Mouse (Mus musculus) liver, adult 2 months (tissue): ENCODE data around the gene Vsig8.

Experiments used
- CTCF ChIP-seq: fragments of 200-500 bp; IDR thresholded peaks from 2 replicates; pipeline ENCODE4 v1.5.1; 2011; ENCODE audit warnings: low read depth, low read length, control low read depth
- POLR2A ChIP-seq: fragments of 200-500 bp; IDR thresholded peaks from 2 replicates; pipeline ENCODE4 v1.6.1; 2011; ENCODE audit warnings: low read length, control low read depth; ENCODE audit not compliant: insufficient read depth; ENCODE audit errors: extremely low read depth

DNA sequence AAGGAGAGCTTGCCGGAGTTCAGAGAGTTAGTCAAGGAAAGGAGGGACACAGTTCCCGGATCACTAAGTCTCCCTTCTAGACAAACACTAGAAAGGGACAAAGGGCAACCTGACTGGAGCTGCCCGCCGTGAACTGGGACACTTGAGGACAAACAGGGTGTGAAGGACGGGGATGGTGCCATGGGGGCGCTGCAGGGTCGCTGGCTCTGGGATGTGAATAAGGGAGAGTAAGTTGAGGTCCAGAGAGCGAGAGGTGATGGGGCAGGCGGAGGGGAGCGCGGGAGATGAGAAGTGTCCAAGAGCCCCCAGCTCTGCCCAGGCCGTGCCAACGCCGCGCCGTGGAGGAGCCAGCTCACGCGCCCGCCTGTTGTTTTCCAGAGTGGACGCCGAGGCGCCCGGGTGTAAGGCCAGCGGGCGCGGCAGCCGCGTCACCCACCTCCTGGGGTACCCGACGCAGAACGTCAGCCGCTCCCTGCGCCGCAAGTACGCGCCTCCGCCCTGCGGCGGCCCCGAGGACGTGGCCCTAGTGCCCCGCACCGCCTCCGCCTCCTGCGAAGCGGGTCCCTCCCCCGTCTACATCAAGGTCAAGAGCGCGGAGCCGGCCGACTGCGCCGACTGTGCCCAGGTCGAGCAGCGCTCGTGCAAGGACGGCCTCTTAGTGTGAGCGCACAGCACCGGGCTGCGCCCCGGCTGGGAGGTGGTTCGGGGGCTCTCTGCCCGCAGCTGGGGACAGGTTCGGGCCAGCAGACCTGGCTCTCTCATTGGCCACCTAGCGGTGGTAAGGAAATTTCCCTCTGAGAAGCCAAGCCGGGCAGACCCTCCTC, 7.1 kb downstream of the Vsig8 start:
- TF ChIP-seq CTCF (peak; percentile 65), POLR2A (no peak)
